Mouse (Mus musculus) ES-E14 (cell line): ENCODE results near the gene Kcnd3.

Experiments
- HCFC1 ChIP-seq: IDR thresholded peaks from 2 replicates; pipeline ENCODE4 v1.6.1; 2012; ENCODE audit warnings: low read length, inconsistent platforms, borderline replicate concordance; ENCODE audit not compliant: insufficient read depth
- ZNF384 ChIP-seq: IDR thresholded peaks from 2 replicates; pipeline ENCODE4 v1.6.1; 2012; ENCODE audit warnings: low read depth, low read length, inconsistent platforms

DNA sequence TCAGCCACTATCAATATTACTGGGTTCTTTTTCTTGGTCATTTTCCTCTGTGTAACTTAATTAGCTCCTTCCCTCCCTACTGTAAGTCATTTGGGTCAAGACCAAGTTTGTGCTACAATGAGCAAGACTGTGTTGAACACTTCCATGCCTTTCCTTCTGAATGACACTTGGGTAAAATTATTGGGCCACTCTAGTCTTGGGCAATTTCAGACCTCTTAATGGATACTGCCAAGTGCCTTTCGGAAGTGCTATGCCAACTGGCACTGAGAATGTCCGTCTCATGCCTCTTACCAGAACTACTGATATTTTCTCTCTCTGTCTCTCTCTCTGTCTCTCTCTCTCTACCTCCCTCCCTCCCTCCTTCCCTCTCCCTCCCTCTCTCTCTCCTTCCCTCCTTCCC is 173.8 kb downstream of the Kcnd3 start:
- TF ChIP-seq ZNF384 (no peak), HCFC1 (no peak)
